8 mouse cellular contexts compared by ENCODE assay signal in the genomic region with DNA sequence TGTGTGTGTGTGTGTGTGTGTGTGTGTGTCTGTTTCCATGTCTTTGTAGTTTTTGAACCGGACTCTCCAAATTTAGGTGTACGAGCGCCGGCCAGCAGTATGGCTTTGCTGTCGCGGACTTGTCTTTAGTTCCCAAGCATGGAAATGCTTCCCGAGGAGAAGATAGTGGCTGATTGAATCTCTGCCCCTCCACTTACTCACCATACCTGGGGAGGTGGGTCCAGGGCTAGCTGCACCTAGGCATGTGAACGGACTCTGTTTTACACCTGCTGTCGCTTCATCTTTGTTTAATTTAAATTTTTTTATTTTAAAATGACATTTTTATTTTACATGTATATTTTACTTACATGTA. TPM values are rescaled to one million over a fixed set of nuclear protein-coding genes. Genes with fewer than 3 reads are reported as not detected.
DNase-seq lines count a peak whose midpoint lies in the region; ATAC-seq and TF ChIP-seq lines count a peak whose summit lies in the region.

No protein-coding gene starts in this region.

- DNase-seq in embryo, embryonic 9.5 days (ENCODE audit: extremely low spot score): peak; percentile 0
- DNase-seq in embryo, embryonic 10 days (ENCODE audit: low spot score): no peak
- no peak for DNase-seq in liver, embryonic 14.5 days (ENCODE audit: low read depth in 3 of 3, low spot score in 3 of 3)
- no peak for DNase-seq in right cerebral cortex, postnatal 10 days (ENCODE audit: low spot score in 2 of 2)
- DNase-seq in ovary, postnatal 10 days (ENCODE audit: low spot score): no peak

- no peaks in the 10 kb centered on the region for H3K27me3 ChIP-seq in E14TG2a.4 (ENCODE audit: insufficient read depth, low read length)
- no peaks in the 10 kb centered on the region for H3K27me3 ChIP-seq in forebrain, embryonic 16.5 days (replicated peaks; ENCODE audit: control insufficient read depth, insufficient read depth, low read length)
- no peaks in the 10 kb centered on the region for H3K27me3 ChIP-seq in liver, embryonic 14.5 days (ENCODE audit: control insufficient read depth, insufficient read depth, low read length)

- ATAC-seq in forebrain, embryonic 16.5 days: peak; percentile 45
- ATAC-seq in liver, embryonic 14.5 days (ENCODE audit: insufficient read depth): no peak
- ATAC-seq in megakaryocyte-erythroid progenitor cell, adult 5-6 weeks (replicated peaks; ENCODE audit: low FRiP score, low TSS enrichment, poor library complexity, severe bottlenecking): no peak

- H3K4me3 ChIP-seq in E14TG2a.4 (replicated peaks; ENCODE audit: low read length): peak overlapping the region; percentile 80
- H3K4me3 ChIP-seq in forebrain, embryonic 16.5 days (replicated peaks; ENCODE audit: low read length): peak overlapping the region; percentile 66
- H3K4me3 ChIP-seq in liver, embryonic 14.5 days (ENCODE audit: insufficient read depth in 1 of 2, low read depth in 2 of 2, low read length in 2 of 2): no peak overlapping the region

- peaks cover 14% of the 10 kb centered on the region for H3K4me1 ChIP-seq in E14TG2a.4 (replicated peaks; ENCODE audit: low read depth, low read length)
- H3K4me1 ChIP-seq in forebrain, embryonic 16.5 days (replicated peaks; ENCODE audit: control insufficient read depth, insufficient read depth, low read length): 0 out of 2 replicates have a peak, but pooled peaks cover 3% of the 10 kb centered on the region
- no peaks in the 10 kb centered on the region for H3K4me1 ChIP-seq in liver, embryonic 14.5 days (replicated peaks; ENCODE audit: control insufficient read depth in 2 of 2, insufficient read depth in 2 of 2, low read length in 1 of 2)

- peak overlapping the region; percentile 65 for H3K4me2 ChIP-seq in forebrain, embryonic 16.5 days (ENCODE audit: low read length)
- peak overlapping the region; percentile 21 for H3K4me2 ChIP-seq in liver, embryonic 14.5 days (ENCODE audit: low read depth)

- no peak for TF ChIP-seq EP300 in liver, embryonic 14.5 days (IDR thresholded peaks at IDR 0.05; ENCODE audit: low read depth)

- H3K36me3 ChIP-seq in E14TG2a.4 (ENCODE audit: insufficient read depth, low read length): no peaks in the 10 kb centered on the region
- no peaks in the 10 kb centered on the region for H3K36me3 ChIP-seq in forebrain, embryonic 16.5 days (ENCODE audit: control insufficient read depth, insufficient read depth)
- no peaks in the 10 kb centered on the region for H3K36me3 ChIP-seq in liver, embryonic 14.5 days (replicated peaks; ENCODE audit: control insufficient read depth, insufficient read depth, low read depth)

- 34% methylated on average over 9 of the region's 9 CpGs for WGBS in forebrain, embryonic 16.5 days
- WGBS in liver, embryonic 14.5 days (ENCODE audit: insufficient replicate concordance): 48% methylated on average over 9 of the region's 9 CpGs

- no peaks in the 10 kb centered on the region for H3K9me3 ChIP-seq in E14TG2a.4 (ENCODE audit: low read length)
- no peaks in the 10 kb centered on the region for H3K9me3 ChIP-seq in forebrain, embryonic 16.5 days (ENCODE audit: control insufficient read depth, low read length)
- H3K9me3 ChIP-seq in liver, embryonic 14.5 days (ENCODE audit: control insufficient read depth, low read length): no peaks in the 10 kb centered on the region

- no peak for TF ChIP-seq CTCF in E14TG2a.4 (conservative IDR thresholded peaks at IDR 0.05; ENCODE audit: low read length)
- no peak for TF ChIP-seq CTCF in liver, embryonic 14.5 days (IDR thresholded peaks at IDR 0.05; ENCODE audit: low read depth)

- no peak overlapping the region for H3K27ac ChIP-seq in forebrain, embryonic 16.5 days (ENCODE audit: low read length)
- H3K27ac ChIP-seq in liver, embryonic 14.5 days: no peak overlapping the region

- H3K9ac ChIP-seq in forebrain, embryonic 16.5 days (replicated peaks; ENCODE audit: low read depth, low read length): peak overlapping the region; percentile 89
- H3K9ac ChIP-seq in liver, embryonic 14.5 days (replicated peaks): no peak overlapping the region

RNA-seq across cellular contexts. Expression of a gene that starts 29.7 kb away (rescaled TPM):
- 3.0 and 3.6 TPM in 2 replicates for polyA plus RNA-seq in forebrain, embryonic 16.5 days (2015; fragmentation: Nextera tagmentation; extraction: Ambion mirVana)
- polyA plus RNA-seq in liver, embryonic 14.5 days (2012; rRNA removed): 0.22 and 0.25 TPM in 2 replicates
- polyA plus RNA-seq in liver, embryonic 14.5 days (2014; fragmentation: Nextera tagmentation; extraction: Ambion mirVana): 0.14 and 0.29 TPM in 2 replicates
- 3.4 and 4.2 TPM in 2 replicates for total RNA-seq in megakaryocyte-erythroid progenitor cell, adult 5-6 weeks (2014; fragmentation: Nextera tagmentation)
- 1.3 and 1.5 TPM in 2 replicates for total RNA-seq in megakaryocyte-erythroid progenitor cell, adult 5-6 weeks (2017)

Comparison
In these comparisons a context has a peak if more than half of its experiments do, and no peak if none do; other contexts are left out.
1. H3K4me3 ChIP-seq: peak in E14TG2a.4 (single experiment) and forebrain, embryonic 16.5 days (single experiment); none in liver, embryonic 14.5 days (0 of 2).